Mouse (Mus musculus): Measurements from ENCODE around the gene Cacna2d1.

Cacna2d1 gene

GRCm38 (mm10) chr5:15934376-15935233 lies at the start of gene Cacna2d1:
Cacna2d1 (plus strand) TSS chr5:15934691.
- in situ Hi-C loops (cut with MboI, MseI), result no loop called here

DNA sequence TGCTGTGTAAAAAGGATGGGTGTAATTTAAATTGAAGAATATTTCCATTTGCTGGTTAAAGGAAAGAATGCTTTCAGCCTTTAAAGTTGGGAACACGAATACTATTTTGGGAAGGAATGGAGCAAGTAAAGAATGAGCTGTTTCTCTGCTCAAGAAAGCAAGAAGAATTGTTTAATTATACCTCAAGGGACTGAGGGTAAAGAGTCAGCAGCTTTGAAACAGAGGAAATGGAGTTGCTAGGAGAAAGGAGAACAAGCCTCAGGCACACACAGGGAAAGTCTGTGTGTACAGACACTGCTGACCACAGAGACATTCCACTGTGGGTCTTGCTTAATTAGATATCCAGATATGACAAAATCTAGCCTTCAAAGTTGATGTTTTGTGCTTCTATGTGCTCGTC lies 39.4 kb upstream of the Cacna2d1 start:
- in situ Hi-C loops (cut with MboI, MseI), result no loop called here

DNA sequence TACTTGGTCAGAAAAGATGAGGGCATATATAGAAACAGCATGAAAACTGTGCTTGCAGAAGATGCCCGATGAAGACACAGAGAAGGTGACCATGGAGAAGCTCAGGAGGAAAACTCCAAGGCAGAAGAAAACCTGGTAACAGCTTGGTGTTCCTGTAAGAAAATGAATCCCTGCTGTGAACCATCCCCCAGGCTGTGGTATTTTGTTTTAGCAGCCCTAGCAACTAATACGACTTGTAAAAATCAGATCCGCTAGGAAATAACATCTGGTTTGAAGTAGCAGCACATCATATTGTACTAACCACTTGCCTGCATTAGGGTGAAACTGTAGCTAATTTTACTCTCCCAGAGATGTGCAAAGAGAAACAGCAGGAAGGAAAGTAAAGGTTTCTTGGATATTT lies 37.8 kb upstream of the Cacna2d1 start:
- in situ Hi-C loops (cut with MboI, MseI), result no loop called here

DNA sequence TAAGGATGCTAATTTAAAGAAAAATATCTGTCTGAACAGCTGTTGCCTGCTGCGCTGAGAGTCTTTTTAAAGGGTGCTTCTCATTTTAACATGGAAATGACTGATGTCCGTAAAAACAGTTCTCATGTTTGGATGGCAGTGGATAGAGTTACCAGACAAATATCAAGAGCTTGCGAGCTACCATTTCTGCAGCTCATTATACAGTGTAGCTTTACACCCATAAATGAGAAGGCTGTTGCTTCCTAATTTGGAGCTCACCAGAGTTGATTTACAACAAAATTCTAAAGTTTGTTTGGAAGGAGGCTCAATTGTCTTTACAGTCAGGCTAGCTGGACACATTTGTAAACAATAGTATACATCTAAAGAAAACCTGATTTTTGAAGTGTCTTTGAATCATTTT lies 28.0 kb upstream of the Cacna2d1 start:
- in situ Hi-C loops (cut with MboI, MseI), result no loop called here

DNA sequence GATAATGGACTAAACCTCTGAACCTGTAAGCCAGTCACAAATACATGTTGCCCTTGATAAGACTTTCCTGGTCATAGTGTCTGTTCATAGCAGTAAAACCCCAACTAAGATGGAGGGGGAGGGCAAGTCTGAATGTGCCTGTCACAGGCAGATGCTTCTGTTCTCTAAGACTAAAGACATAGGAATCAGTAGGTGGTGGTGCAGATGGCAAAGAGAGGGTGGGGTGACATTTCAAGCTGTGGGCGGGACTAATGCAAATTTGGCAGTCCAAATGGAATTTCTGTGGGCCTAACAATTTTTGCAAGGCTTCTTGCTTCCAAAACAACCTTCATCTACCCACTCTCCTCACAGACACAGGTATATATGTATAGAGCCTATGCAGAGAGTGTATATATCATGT lies 19.6 kb upstream of the Cacna2d1 start:
- in situ Hi-C loops (cut with MboI, MseI), result no loop called here

DNA sequence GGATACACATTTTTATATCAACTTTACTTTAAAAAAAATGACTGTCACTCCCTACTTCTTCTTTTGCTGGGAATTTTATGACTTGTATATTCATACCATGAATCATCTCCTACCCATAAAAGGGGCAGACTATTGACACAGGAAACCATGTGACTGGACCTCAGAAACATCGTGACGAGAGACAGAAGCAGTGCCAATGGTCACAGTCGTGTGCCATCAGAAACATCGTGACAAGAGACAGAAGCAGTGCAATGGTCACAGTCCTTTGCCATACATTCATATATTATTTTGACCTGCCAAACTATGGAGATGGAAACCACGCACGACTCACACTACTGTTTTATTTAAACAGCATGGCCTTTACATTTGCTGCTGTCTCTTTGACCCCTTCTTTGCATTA lies 6.0 kb upstream of the Cacna2d1 start:
- in situ Hi-C loops (cut with MboI, MseI), result no loop called here

- in situ Hi-C loops (cut with MboI, MseI), result no loop called here
Observed at GRCm38 (mm10) chr5:15933017-15933416, 1.5 kb upstream of the Cacna2d1 start.

- in situ Hi-C loops (cut with MboI, MseI), result no loop called here
Observed at GRCm38 (mm10) chr5:15933581-15934375, 713 bp upstream of the Cacna2d1 start.

- in situ Hi-C loops (cut with MboI, MseI), result no loop called here
Observed at GRCm38 (mm10) chr5:15935234-15935728, 790 bp downstream of the Cacna2d1 start.

DNA sequence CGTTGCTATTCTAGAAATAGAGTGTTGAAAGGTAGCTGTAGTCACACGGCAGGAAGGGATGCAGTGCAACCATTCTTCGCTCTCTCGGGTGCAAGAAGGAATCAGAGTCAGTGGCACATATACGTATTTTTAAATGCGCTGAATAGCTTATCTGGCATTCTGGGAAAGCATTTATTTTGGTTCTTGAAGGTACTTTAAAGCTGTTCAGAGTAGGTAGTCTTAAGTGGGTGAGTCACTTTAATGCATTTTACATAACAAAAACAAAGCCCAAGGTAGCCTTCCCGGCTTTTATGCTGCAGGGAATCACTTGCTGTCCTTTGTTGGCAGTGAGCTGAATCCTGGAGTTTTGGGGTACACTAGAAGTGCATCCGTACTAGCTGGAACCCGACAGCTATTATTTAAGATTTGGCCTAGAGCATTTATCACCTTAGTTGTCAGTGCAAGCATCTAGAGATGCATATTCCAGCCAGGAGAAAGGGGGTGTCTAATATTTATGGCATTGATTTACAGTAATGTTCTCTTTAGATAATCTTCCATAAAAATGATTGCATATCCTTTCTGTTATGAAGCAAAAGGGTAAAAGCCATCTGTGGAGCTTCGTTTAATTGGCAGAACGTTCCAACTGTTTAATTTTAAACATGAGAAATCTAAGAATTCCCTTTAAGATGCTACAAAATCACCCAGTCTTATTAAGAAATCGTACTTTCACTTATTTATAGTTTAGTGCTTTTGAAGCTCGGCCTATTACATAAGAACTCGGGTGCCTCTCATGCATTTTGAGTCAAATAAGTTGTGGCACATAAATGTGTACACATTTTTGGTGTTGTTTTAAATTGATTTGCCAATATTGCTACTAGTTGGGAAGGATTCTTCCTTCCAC lies 1.6 kb downstream of the Cacna2d1 start:
- in situ Hi-C loops (cut with MboI, MseI), result no loop called here

DNA sequence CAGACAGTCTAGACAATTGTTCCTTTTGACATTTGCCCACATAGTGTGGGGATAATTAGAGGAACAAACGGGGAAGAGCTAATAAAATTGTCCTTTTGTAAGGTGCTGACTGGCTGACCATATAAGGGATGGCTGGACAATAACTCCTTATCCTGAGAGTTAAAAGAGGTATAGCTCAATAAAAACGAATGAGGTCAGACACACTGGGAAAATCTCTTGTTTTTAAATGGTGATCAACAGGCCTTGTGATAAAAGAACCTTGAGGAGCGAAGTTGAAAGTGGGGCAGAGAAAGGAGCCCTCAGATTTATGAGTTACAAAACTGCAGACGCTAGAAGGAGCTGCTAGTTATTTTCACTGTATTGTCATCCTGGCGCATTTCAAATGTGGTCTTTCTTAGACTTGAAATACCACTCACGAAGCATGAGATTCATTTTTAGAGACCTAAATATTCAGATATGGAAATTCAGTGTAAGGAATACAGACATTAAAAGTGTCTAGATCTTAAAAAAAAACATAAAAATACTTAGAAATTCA lies 6.8 kb downstream of the Cacna2d1 start:
- in situ Hi-C loops (cut with MboI, MseI), result no loop called here

- in situ Hi-C loops (cut with MboI, MseI), result no loop called here
Observed at GRCm38 (mm10) chr5:15942051-15942450, 7.6 kb downstream of the Cacna2d1 start.

GRCm38 (mm10) chr5:15948290-15949037 lies 14.0 kb downstream of the Cacna2d1 start:
- in situ Hi-C loops (cut with MboI, MseI), result no loop called here

DNA sequence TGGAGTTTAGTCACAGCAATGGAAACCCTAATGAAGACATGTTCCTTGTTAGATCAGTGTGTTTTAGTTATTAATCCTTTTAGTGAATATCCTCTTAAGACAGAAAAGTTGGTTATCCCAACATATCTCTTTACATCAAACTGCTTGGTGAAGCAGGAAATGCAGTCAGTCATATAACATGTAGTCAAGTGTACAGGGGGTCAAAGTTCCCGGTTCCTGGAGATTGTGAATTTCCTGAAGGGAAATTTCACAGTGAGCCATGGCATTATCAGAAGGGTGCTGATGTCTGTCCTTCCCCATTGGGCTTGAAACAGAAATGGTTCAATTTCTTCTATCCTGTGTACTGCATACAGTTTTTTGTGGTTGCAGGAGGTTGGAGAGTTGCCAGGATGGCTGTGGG lies 25.3 kb downstream of the Cacna2d1 start:
- in situ Hi-C loops (cut with MboI, MseI), result no loop called here

DNA sequence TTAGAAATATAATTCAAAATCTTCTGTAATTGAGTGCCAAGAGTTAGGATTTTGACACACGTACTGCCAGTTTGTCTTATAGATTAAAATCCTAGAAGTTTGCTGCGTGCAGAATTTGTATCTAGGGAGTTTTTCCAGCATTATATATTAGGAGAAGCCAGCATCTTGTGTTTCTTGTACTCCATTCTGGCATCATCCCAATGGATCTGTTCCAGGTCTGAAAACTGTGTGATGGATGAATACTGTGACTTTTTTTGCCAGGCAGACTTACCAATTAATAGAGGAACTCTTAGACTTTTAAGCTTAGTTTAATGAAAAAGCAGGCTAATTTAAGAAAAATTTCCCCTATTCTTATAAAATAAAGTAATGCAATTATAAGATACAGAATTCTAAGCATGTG lies 27.4 kb downstream of the Cacna2d1 start:
- in situ Hi-C loops (cut with MboI, MseI), result no loop called here

GRCm38 (mm10) chr5:15966888-15967287 lies 32.4 kb downstream of the Cacna2d1 start:
- in situ Hi-C loops (cut with MboI, MseI), result no loop called here

DNA sequence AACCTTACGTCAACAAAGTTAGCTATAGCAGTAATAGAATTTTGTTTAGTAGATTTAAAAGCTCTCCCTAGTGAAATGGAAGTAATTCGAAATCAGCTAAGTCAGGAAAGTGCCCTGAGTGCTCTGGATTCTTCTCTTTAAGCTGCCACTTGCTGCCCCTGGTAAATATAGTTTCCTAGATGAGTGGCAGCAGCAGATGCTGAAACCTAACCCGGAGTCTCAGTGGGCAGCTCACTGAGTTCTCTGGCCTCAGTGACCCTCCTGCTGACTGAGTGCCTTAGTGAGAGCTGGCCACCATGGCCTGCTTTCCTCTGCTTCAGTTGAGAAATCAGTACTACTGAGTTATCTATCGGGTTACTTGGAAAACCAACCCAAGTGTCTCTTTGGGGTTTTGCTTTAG lies 37.3 kb downstream of the Cacna2d1 start:
- in situ Hi-C loops (cut with MboI, MseI), result no loop called here

GRCm38 (mm10) chr5:15972351-15972750 lies 37.9 kb downstream of the Cacna2d1 start:
- in situ Hi-C loops (cut with MboI, MseI), result no loop called here

DNA sequence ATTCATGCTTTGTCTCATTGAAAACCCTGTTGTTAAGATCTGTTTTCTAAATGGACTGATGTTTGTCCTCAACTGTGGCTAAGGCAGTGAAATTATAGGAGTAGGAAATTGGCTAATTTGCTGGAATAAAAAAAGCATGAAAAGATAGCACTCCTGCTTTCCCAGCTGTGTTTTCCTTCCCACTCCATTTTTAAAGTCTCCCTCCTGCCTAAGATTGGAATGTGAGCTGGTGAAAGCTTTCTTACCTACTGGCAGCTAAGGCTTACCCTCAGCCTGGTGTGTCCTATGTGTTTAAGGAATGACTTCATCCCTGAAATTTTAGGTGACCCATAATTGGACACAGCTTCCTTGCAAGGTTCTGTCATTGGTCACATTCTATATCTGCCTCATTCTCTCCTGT lies 40.2 kb downstream of the Cacna2d1 start:
- in situ Hi-C loops (cut with MboI, MseI), result no loop called here

- in situ Hi-C loops (cut with MboI, MseI), result no loop called here
Observed at GRCm38 (mm10) chr5:15979225-15979624, 44.7 kb downstream of the Cacna2d1 start.

- in situ Hi-C loops (cut with MboI, MseI), result no loop called here
Observed at GRCm38 (mm10) chr5:15982573-15982972, 48.1 kb downstream of the Cacna2d1 start.

Measured in regulatory T cell (primary cell).